Mouse (Mus musculus) frontal cortex, adult 2 months (tissue): ENCODE measurements around the gene Brd3os. TPM values are rescaled to one million over a fixed set of nuclear protein-coding genes. Genes with fewer than 3 reads are reported as not detected.

ENCODE experiments used
- DNase-seq, 2 experiments: peaks; one replicate each; pipeline ENCODE4 v3.0.0; 2022; ENCODE audit warnings: low spot score in 1 of 2; ENCODE audit errors: extremely low spot score in 1 of 2
- polyA plus RNA-seq: library from polyadenylated mRNA; depleted of rRNA; stranded (reverse); fragments of >200 nt; gene quantifications from 2 replicates; pipeline ENCODE4 v1.2.3, GENCODE M21; 2012

Brd3os gene
- polyA plus RNA-seq, 1 experiment = 40.8 TPM

- no peak for DNase-seq
Measured at GRCm38 (mm10) chr2:27418577-27419070, 23.5 kb upstream of the Brd3os start.

DNA sequence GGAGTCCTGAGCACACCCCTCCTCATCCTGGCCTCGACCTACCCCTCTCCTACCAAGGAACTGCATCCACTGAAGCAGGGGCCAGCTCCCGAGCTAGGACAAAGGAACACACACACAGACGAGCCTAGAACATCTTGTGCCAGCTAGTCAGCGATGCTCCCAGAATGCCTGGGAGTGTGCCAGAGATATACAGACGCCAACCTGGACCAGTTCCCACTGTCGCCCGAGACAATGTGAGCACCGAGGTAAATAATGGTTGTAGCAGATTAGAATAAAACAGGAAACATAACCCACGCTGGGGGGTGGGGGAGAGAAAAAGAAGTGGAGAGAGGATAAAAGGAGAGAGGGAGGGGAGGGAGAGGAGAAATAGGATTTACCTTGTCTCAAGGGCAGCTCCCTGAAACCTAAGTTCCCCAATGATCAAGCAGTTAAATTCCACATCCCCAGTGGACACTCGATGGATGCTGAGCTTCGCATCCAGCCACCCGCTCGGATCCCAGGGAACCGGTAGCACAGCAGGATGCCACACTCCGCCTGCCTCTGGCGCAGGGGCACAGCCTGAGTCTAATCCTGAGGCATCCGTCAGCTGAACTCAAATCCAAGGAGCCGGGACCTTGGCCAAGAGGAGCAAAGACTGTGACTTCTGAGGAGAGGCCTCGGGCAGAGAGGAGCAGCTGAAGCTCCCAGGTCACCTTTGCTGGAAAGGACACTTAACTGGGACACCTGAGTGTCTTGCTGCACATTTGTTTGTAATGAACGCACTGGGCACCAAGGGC lies 20.6 kb upstream of the Brd3os start:
- peak in 1 of 2 experiments; percentile 63 for DNase-seq

- DNase-seq = no peak
Measured at GRCm38 (mm10) chr2:27423596-27423995, 18.5 kb upstream of the Brd3os start.

GRCm38 (mm10) chr2:27425161-27425611 lies 16.9 kb upstream of the Brd3os start:
- no peak for DNase-seq

GRCm38 (mm10) chr2:27425751-27426405 lies 16.2 kb upstream of the Brd3os start:
- DNase-seq = no peak

- DNase-seq = no peak
Measured at GRCm38 (mm10) chr2:27426406-27426854, 15.7 kb upstream of the Brd3os start.

GRCm38 (mm10) chr2:27426855-27427457 lies 15.2 kb upstream of the Brd3os start, which contains the start of gene Vav2:
Gene Vav2, minus strand, starts transcription at chr2:27427033.
- DNase-seq = peak; percentile 57 to 84

- DNase-seq = peak; percentile 49 to 94
Measured at GRCm38 (mm10) chr2:27428071-27428470, 14.1 kb upstream of the Brd3os start.

GRCm38 (mm10) chr2:27430621-27431020 lies 11.5 kb upstream of the Brd3os start:
- peak; percentile 70 to 88 for DNase-seq

DNA sequence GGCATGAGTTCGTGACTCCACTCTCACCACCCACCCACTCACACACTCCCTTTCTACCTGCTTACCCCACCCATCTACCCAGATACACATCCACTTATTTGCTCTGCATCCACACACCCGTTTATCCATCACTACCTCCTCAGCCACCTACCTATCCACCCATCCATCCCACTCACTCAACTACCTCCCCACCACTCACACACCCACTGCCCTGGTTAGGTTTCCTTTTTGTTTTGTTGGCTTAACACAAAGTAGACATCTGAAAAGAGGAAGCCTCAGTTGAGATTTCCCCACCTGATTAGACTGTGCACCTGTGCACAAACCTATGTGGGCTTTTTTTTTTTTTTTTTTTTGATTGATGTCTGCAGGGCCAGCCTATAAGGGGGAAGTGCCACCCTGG lies 9.5 kb upstream of the Brd3os start:
- DNase-seq = no peak

GRCm38 (mm10) chr2:27437876-27438275 lies 4.2 kb upstream of the Brd3os start:
- no peak for DNase-seq

DNA sequence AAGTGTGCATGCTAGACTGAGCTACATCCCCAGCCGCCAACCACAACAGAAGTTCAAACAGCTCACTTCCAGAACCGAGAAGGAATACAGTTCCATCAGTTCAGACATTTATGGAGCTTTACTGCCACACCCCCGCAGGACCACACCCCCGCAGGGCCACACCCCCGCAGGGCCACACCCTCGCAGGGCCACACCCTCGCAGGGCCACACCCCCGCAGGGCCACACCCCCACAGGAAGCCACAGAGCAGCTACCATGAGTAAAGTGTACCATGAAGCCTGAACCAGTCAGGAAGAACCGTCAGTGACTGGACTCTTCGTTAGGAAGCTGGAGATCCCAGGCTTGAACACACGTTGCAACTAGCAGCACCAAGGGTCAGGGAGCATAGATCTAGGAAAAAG lies 3.8 kb upstream of the Brd3os start:
- no peak for DNase-seq

DNA sequence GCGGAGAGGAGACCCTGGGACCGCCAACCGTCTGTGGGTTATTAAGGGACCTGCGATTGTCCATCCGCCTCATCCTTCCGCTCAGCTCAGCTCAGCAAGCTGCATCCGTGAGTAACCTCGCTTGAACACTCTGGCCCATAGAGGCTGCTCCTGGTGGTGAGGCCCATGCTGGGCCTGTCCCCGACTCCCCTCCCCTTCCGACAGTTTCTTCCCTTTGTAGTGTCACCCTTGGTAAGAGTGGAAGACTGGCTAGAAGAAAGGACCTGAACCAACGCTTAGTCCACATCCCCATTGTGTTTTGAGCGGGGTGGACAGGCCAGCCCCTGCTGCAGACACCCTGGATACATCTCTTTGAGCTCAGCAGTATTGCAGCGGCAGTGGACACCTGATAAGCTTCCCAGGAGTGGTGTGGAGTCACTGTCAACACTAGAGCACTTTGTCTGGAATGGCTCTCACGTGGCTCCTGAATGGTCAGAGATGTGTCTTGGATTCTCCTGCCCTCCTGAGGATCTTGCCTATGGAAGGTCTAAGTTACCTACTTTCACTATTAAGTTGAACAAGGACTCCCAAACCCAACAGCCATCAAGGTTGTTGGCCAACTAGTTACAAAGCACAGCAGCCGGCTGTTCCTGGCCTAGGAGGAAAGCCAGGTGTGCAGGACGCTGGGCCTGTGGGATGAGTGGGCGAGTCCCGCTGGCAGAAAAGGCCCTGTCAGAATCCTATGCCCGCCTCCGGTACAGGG lies 755 bp downstream of the Brd3os start:
- no peak for DNase-seq

DNA sequence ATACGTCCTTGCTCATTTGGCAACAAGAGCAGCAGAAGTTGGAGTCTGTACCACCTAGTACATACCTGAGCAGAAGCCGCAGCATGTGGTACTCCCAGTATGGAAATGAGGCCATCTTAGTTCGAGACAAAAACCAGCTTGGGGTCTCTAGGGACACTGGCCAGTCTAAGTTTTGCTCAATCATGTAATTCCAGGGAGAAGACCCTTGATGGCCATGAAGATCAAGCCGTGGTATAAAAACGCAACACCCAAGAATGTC lies 1.3 kb downstream of the Brd3os start:
- no peak for DNase-seq

DNA sequence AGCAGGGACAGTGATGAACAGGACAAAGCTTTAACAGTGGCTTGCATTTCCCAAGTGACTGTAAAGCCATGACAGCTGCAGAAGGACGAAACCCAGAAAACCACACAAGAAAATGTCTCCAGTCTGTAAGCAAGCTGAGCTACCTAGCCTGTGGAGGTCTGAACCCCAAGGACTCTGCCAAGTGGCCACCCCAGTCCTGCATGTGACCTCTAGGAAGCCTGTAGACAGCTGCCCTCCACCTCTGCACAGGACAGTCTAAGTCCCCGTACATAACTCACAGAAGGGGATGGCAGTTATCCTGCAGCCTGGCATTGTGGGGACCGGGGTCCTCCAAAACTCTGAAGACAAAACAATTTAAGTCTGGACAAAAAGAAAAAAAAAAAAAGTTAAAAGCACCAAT lies 3.8 kb downstream of the Brd3os start:
- DNase-seq = no peak

- DNase-seq = no peak
Measured at GRCm38 (mm10) chr2:27446812-27447211, 4.7 kb downstream of the Brd3os start.

DNA sequence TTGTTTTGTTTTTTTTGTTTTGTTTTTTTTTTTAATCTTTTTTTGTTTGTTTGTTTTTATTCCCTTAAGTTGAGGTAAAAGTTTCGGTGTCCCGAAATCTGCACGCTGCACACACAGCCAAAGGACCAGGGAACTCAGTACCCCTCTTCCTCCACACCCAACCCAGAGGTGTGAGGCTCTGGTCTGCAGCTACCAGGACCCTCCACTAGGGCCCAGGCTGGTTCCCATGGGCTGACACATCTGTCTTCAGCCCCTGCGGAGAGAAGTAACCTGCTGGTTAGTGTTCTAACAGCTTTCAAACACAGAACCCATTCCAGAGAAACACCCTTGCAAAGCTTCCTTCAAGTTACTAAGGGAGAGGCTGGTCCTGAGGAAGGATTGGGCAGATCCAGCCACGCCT lies 5.7 kb downstream of the Brd3os start:
- no peak for DNase-seq

GRCm38 (mm10) chr2:27450226-27450625 lies 8.1 kb downstream of the Brd3os start:
- DNase-seq = no peak

GRCm38 (mm10) chr2:27459735-27460134 lies 17.6 kb downstream of the Brd3os start:
- DNase-seq = no peak

GRCm38 (mm10) chr2:27460163-27460562 lies 18.0 kb downstream of the Brd3os start:
- no peak for DNase-seq

DNA sequence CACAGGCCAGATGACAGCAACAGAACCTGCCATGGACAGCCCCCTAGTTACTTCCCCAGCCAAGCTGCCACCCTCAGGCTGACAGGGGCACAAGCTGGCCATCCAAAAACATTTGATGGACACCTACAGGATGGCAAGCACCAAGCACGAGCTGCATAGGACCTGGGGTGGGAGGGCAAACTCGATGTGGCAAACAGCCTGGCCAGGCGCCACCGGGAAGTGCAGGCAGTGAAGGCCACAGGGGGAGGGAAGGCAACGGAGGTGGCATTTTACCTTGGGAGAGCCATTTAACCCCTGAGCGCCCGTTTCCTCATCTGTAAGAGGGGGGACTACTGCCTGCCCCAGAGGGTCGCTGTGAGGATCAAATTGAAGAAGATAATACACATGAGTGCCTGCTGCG lies 18.5 kb downstream of the Brd3os start:
- DNase-seq = no peak
